Mouse (Mus musculus): Measurements from ENCODE around the gene Tubb2a.

Tubb2a gene

DNA sequence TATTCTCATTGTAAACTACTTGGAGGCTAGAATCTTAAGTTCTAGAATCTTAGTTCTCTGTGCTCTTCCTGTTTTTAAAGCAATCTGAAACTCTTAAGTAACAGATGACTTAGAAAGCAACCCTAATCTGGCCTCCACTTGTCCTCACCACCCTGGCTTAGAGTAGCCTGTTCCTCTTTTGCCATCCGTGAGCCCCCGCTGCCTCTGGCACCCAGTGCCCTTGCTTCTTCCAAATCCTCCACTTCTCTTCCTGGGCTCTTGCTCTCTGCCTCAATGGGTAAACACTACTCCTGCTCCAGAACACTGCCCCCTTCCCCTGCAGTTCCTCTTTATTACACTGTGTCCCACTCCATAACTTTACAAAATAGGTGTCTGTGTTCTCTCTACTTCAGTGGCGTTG is 26.1 kb downstream of the Tubb2a start:
- no peak for DNase-seq (ENCODE audit: low spot score)

DNA sequence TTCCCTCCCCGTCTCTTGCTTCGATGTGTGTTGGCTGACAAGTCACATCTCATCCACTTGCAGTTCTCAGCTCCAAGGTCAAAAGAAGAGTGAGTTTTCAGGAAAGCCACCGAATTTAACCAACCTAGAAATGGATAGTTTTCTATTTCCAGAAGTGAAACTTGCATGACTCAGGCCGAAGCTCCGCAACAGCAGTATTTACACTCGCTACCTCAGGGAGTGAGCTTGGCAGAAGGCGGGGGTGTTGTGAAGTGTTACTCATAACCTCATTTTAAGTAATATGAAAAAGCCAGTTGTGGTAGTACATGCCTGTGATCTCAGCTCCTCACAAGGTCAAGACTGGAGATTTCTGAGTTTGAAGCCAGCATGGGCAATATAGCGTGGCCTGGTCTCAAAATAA is 27.3 kb downstream of the Tubb2a start:
- no peak for DNase-seq (ENCODE audit: low spot score)

DNA sequence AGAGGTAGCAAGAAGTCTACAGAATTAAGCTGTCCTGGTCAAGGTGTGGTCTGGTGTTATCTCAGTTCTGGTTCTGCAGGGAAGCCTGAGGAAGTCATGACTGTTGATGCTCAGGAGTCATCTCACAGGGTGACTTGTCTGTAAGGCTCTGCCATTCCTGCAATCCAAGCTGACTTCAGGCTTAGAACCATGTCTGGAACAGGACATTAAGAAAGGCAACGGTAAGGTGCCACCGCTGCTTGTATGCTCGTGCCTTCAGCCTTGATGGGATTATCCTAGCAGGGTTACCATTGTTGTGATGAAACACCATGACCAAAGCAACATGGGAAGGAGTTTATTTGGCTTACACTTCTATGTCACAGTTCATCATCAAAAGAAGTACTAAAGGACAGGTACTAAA is 30.3 kb downstream of the Tubb2a start:
- no peak for DNase-seq (ENCODE audit: low spot score)

DNA sequence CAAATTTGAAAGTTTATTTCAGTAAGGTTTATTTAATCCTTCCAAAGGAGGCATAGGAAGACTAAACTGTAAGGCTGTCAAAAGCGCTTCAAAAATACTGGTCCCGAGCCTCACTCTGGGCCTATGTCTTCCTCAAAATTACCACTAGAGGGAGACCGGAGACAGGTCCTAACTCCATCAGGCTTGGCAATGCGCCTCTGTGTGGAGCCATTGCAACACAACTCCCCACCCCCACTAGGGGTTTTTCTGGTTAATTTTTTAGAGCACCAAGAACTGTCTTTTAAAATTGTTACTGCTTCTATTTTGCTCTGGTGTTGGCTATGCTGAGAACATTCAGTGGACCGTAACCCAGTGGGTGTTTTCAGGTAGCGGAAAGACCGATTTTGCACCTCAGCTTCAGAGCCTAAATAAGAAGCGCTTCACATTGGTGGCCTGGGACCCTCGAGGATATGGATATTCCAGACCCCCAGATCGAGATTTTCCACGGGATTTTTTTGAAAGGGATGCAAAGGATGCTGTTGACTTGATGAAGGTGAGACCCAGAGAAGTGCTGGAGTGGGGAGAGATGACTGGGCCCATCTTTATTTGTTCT is 31.3 kb downstream of the Tubb2a start:
- DNase-seq (ENCODE audit: low spot score) = peak; percentile 89

DNA sequence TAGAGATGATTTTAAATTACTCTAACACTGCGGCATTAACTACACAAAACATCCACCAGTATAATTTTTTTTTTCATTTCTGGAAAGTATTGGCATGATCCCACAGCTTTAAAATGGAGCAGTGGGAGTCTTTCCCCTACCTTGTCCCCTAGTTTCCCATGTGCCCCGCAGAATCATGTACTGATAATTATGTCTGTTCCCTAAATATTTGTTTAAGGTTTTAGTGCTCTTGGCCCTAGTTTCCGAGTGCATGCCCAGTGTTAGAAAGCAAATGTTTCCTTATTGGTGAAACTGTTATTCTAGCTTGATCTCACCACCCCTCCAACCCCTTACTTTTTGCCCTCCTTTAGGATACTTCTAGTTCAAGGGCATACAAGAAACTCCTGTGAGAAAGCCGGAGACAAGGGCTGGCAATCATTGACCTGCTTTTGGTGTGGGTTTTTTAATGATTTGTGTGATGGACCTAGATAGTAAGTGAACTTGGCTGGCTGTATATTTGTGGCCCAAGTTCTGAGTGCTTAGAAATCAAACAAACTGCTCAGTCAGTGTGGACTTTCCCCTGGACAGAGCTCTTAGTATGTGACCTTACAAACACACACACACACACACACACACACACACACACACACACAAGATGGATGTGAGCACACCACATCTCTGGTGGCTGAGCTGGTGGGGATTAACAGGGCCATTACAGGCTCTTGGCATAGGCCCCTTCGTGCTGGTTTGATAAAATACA is 32.1 kb downstream of the Tubb2a start:
- DNase-seq (ENCODE audit: low spot score) = no peak

DNA sequence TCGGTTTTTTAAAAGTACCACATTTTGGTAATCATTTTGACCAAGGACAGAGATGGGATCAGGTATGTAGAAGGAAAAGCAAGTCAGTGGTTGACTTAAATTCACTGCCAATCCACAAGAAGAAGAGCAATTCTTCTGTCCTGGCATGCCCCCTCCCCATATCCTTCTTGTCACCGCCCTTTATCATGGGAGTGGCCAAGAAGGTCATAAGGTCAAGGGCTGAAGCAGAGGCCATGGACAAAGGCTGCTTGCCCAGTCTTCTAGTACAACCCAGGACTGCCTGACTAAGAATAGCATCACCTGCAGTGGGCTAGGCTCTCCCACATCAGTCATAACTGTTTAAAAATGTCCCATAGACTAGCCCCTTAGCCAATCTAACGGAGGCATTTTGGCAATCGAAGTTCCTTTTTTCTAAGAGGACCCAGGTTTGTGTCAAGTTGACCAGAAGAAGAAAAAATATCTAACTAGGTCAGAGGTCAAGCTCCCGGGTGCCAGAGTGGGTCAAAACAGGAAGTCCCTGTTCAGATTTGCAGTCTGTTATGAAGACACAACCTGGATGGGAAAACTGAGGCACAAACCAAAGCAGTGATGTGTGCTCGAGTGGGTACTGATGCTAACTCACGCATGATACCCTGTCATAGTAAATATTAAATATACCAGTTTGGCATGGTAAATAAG is 34.0 kb downstream of the Tubb2a start:
- DNase-seq (ENCODE audit: low spot score) = no peak

DNA sequence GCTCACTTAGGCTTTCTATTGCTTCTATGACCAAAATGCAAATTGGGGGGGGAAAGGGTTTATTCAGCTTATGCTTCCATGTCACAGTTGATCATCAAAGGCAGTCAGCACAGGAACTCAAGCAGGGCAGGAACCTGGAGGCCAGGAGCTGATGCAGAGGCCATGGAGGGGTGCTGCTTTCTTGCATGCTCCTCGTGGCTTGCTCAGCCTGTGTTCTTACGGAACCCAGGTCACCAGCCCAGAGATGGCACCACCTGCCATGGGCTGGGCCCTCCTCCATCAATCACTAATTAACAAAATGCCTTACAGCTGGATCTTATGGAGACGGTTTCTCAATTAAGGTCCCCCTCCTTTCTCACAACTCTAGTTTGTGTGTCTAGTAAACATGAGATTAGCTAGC is 37.7 kb downstream of the Tubb2a start:
- no peak for DNase-seq (ENCODE audit: low spot score)

DNA sequence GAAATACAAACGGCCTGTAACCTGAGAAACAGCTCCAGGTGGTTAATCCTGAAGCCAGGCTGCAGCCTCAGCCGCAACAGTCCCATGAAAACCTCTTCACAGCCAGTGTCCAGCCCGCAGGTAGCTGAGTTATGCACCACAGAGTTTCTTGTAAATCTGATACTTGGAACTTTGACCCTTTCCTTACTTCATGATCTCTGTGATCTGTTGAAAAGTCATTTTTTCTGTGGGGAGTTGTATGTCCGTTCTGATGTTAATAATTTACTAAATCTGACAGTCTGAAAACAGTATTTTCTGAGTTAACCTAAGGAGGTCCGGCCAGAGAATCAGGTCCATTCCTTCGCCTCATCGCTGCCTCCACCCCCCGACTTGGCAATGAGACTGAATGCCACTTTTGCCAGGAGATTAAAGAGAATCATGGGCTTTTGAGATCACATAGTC is 38.9 kb downstream of the Tubb2a start:
- DNase-seq (ENCODE audit: low spot score) = no peak

DNA sequence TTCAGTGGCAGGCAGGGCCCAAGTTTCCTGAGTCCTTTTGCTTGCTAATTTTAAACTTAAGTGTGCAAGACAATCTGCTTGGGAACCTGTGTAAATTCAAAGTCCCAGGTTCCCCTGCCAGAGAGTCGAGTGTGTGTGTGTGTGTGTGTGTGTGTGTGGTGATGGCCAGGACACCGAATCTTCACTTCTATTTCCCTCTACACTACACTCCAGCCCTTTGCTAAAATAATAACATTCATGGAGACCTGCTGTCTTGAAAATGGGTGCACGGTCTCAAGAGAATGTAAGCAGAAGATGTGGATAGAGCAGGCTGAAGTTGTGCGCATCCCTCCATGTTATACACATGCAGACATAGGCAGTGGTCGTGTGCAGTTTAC is 39.8 kb downstream of the Tubb2a start:
- no peak for DNase-seq (ENCODE audit: low spot score)

DNA sequence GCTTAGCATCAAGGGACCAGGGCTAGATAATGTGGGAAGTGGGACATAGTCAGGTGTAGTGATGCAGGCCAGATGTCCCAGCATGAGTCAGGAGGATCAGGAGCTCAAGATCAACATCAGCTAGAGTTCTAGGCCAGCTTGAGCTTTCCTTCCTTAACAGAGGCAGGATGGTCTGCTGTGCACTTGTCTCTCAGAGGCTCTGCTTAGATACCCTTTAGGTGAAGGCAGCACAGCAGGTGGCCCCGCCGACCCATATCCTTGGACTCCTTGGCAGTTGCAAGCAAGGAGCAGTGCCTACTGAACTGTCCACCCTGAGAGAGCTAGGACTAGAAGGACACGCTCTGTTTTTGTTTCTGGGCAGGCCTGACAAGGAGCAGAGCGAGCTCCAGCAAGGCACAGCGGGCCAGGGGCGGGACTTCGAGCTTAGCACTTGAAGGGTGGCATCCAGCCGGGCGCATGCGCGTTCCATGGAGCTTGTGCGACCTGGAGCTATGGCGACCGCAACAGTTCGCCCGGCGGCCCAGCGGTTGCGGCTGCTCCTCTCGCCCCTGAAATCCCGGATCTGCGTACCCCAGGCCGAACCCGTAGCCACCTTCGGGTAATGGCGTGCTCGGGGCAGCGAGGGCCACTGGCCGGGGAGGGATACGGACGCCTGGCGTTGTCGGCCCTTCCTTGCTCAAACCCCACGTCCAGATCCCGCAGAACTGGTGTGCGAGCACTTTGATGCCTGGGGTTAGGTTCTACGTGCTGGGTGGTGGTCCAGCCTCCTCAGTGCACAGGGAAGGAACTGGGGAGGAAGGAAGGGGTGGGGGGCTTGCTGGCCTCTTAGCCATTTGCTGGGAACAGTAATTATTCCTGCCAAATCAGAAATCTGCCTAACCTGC is 40.4 kb downstream of the Tubb2a start, which contains the start of gene Bphl:
Gene Bphl, plus strand, starts transcription at position 426 of the 884 bp plus-strand sequence.
- peak; percentile 96 for DNase-seq (ENCODE audit: low spot score)

DNA sequence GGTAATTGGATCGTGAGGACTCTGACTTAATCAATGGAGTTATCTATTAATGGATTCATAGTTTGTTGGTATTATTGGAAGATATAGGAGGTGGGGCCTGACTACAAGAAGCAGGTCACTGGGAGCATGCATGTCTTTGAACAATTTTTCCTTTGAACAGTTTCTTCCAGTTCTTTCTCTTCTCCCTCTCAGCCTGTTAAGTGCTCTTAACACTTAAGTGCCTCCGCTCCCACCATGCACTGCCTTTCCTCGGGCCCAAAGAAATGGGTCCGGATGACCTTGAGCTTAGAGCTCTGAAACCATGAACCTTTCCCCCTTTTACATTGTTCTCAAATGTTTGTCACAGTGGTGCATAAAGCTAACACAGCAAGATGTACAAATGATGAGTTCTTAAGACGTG is 41.1 kb downstream of the Tubb2a start:
- DNase-seq (ENCODE audit: low spot score) = no peak

DNA sequence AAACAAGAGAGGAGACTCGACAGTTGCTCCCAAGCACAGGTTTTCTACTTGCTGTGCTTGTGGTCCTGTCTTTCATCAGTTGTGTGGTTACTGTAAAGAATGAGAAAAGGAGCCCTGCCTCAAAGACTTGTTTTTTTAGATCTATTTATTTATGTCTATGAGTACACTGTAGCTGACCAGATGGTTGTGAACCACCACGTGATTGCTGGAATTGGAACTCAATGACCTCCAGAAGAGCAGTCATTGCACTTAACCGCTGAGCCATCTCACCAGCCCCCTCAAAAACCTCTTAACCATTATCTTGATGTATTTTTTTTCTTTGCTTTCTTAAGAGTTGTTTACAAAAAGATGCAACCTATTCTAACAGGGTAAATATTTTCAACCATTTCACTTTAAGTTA is 42.4 kb downstream of the Tubb2a start:
- no peak for DNase-seq (ENCODE audit: low spot score)

DNA sequence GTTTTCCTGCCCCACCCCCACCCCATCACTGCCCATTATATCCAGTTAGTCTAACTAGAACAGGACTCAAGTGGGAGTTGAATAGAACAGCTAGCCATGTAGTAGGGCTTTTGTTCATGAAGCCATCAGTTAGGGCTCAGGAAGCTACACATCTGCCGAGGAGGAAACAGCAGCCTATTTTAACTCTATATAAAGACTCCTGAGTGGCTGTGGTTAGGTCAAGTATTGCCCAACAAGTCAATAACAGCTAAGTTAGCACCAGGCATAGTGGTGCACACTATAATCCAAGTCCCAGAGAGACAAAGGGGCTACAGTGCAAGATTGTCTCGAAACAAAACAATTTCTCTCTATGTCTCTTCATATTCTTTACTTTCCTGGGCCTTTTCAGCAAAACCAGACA is 45.8 kb downstream of the Tubb2a start:
- no peak for DNase-seq (ENCODE audit: low spot score)

All from retina, embryonic 14.5 days (tissue).